ENCODE assay signal across 14 mouse cellular contexts in genomic region chr9:56739181-56739737, GRCm38 (mm10). TPM values are rescaled to one million over a fixed set of nuclear protein-coding genes. Genes with fewer than 3 reads are reported as not detected.
A peak's percentile ranks its signal among the peaks of the same experiment; 100 is the strongest.
DNase-seq lines count a peak whose midpoint lies in the region; ATAC-seq and TF ChIP-seq lines count a peak whose summit lies in the region.
"Had no signal": no experiment of that assay in that cellular context is flagged by ENCODE, and none has a peak within 500 bp of the region (broad histone marks: within the 10 kb centered on the region; RNA-seq: fewer than 3 reads in every experiment).

No protein-coding gene starts in this region.

- no peak overlapping the region for H3K9ac ChIP-seq in forebrain, embryonic 12.5 days
- H3K9ac ChIP-seq in forebrain, embryonic 11.5 days (ENCODE audit: low read length), result no peak overlapping the region
- no peak overlapping the region for H3K9ac ChIP-seq in lung, embryonic 16.5 days (ENCODE audit: low read length)
- H3K9ac ChIP-seq in forebrain, postnatal 0 days, result no peak overlapping the region
- H3K9ac ChIP-seq in midbrain, postnatal 0 days (replicated peaks; ENCODE audit: low read length, poor library complexity, severe bottlenecking), result no peak overlapping the region
- H3K9ac ChIP-seq: heart, embryonic 12.5 days had no signal

- no peak overlapping the region for H3K27ac ChIP-seq in forebrain, embryonic 12.5 days
- no peak overlapping the region for H3K27ac ChIP-seq in forebrain, embryonic 11.5 days (ENCODE audit: low read depth, low read length)
- H3K27ac ChIP-seq in lung, embryonic 16.5 days (ENCODE audit: low read length), result no peak overlapping the region
- H3K27ac ChIP-seq in forebrain, postnatal 0 days (ENCODE audit: low read depth, low read length), result no peak overlapping the region
- no peak overlapping the region for H3K27ac ChIP-seq in midbrain, postnatal 0 days (ENCODE audit: low read depth, low read length)
- H3K27ac ChIP-seq: limb, embryonic 10.5 days had no signal

- H3K4me1 ChIP-seq in forebrain, embryonic 12.5 days, result no peaks in the 10 kb centered on the region
- H3K4me1 ChIP-seq in forebrain, embryonic 11.5 days (replicated peaks; ENCODE audit: control insufficient read depth, insufficient read depth, low read length), result no peaks in the 10 kb centered on the region
- no peaks in the 10 kb centered on the region for H3K4me1 ChIP-seq in lung, embryonic 16.5 days (replicated peaks; ENCODE audit: control insufficient read depth, insufficient read depth, low read length)
- no peaks in the 10 kb centered on the region for H3K4me1 ChIP-seq in forebrain, postnatal 0 days (ENCODE audit: insufficient read depth)
- no peaks in the 10 kb centered on the region for H3K4me1 ChIP-seq in midbrain, postnatal 0 days (ENCODE audit: insufficient read depth, low read length)
- H3K4me1 ChIP-seq: heart, embryonic 12.5 days; limb, embryonic 10.5 days had no signal

- 68% methylated on average over 5 of the region's 5 CpGs for WGBS in forebrain, embryonic 12.5 days
- WGBS in forebrain, embryonic 11.5 days, result 65% methylated on average over 5 of the region's 5 CpGs
- WGBS in lung, embryonic 16.5 days, result 59% methylated on average over 5 of the region's 5 CpGs
- 38% methylated on average over 5 of the region's 5 CpGs for WGBS in forebrain, postnatal 0 days
- WGBS in midbrain, postnatal 0 days, result 57% methylated on average over 5 of the region's 5 CpGs

- ATAC-seq in forebrain, embryonic 12.5 days (ENCODE audit: low FRiP score), result peak; percentile 57; the same call in 1 of the 2 replicates
- ATAC-seq in forebrain, embryonic 11.5 days (replicated peaks; ENCODE audit: low FRiP score), result no peak
- peak; percentile 43; the same call in 1 of the 2 replicates for ATAC-seq in lung, embryonic 16.5 days (ENCODE audit: low read depth)
- peak; percentile 72 for ATAC-seq in forebrain, postnatal 0 days
- peak; percentile 36; the same call in 1 of the 2 replicates for ATAC-seq in midbrain, postnatal 0 days (ENCODE audit: low FRiP score)
- ATAC-seq in erythroblast, adult 5-6 weeks (replicated peaks; ENCODE audit: low FRiP score, poor library complexity, severe bottlenecking), result no peak

- no peaks in the 10 kb centered on the region for H3K9me3 ChIP-seq in forebrain, embryonic 12.5 days
- no peaks in the 10 kb centered on the region for H3K9me3 ChIP-seq in forebrain, embryonic 11.5 days (ENCODE audit: control insufficient read depth, low read length)
- no peaks in the 10 kb centered on the region for H3K9me3 ChIP-seq in lung, embryonic 16.5 days (ENCODE audit: control insufficient read depth, low read length)
- H3K9me3 ChIP-seq in forebrain, postnatal 0 days (ENCODE audit: low read length), result no peaks in the 10 kb centered on the region
- H3K9me3 ChIP-seq in midbrain, postnatal 0 days (ENCODE audit: low read length), result no peaks in the 10 kb centered on the region
- H3K9me3 ChIP-seq: heart, embryonic 12.5 days; limb, embryonic 10.5 days had no signal

- no peak overlapping the region for H3K4me2 ChIP-seq in forebrain, embryonic 12.5 days
- H3K4me2 ChIP-seq in forebrain, embryonic 11.5 days (ENCODE audit: low read depth, low read length, severe bottlenecking), result no peak overlapping the region
- no peak overlapping the region for H3K4me2 ChIP-seq in lung, embryonic 16.5 days (ENCODE audit: low read depth, low read length)
- no peak overlapping the region for H3K4me2 ChIP-seq in forebrain, postnatal 0 days (ENCODE audit: low read depth)
- H3K4me2 ChIP-seq in midbrain, postnatal 0 days (ENCODE audit: low read depth, low read length, poor library complexity, severe bottlenecking), result no peak overlapping the region
- H3K4me2 ChIP-seq: heart, embryonic 12.5 days had no signal

- H3K27me3 ChIP-seq in forebrain, embryonic 12.5 days, result peaks cover 82% of the 10 kb centered on the region
- peaks cover 9% of the 10 kb centered on the region for H3K27me3 ChIP-seq in forebrain, embryonic 11.5 days (ENCODE audit: control insufficient read depth, insufficient read depth, low read length)
- no peaks in the 10 kb centered on the region for H3K27me3 ChIP-seq in lung, embryonic 16.5 days (ENCODE audit: control insufficient read depth, insufficient read depth, low read depth, low read length)
- peaks cover 3% of the 10 kb centered on the region; the same call in 1 of the 2 replicates for H3K27me3 ChIP-seq in forebrain, postnatal 0 days (ENCODE audit: insufficient read depth, low read length)
- no peaks in the 10 kb centered on the region for H3K27me3 ChIP-seq in midbrain, postnatal 0 days (ENCODE audit: insufficient read depth, low read length)

- TF ChIP-seq CTCF in forebrain, postnatal 0 days (IDR thresholded peaks at IDR 0.05; ENCODE audit: low read depth), result peak; percentile 63
- peak; percentile 60 for TF ChIP-seq CTCF in midbrain, postnatal 0 days (IDR thresholded peaks at IDR 0.05)

- DNase-seq in forebrain, embryonic 11.5 days (ENCODE audit: low spot score), result no peak
- DNase-seq in lung, postnatal 14 days, result no peak
- peak; percentile 73 for DNase-seq in forebrain, postnatal 0 days
- peak; percentile 50 for DNase-seq in midbrain, postnatal 0 days (ENCODE audit: low spot score)
- no peak for DNase-seq in Muller cell, postnatal 12 days (ENCODE audit: inconsistent ontology term)
- DNase-seq: adrenal gland, postnatal 36 days; kidney, adult 9 months; lung, adult 2 months; right cerebral cortex, postnatal 25 days had no signal

- H3K4me3 ChIP-seq in forebrain, embryonic 12.5 days (replicated peaks), result no peak overlapping the region
- no peak overlapping the region for H3K4me3 ChIP-seq in forebrain, embryonic 11.5 days (ENCODE audit: low read depth, low read length)
- no peak overlapping the region for H3K4me3 ChIP-seq in lung, embryonic 16.5 days (ENCODE audit: low read length)
- H3K4me3 ChIP-seq in forebrain, postnatal 0 days (ENCODE audit: low read depth, low read length), result no peak overlapping the region
- H3K4me3 ChIP-seq in midbrain, postnatal 0 days (ENCODE audit: low read depth, low read length), result no peak overlapping the region
- H3K4me3 ChIP-seq: heart, embryonic 12.5 days; limb, embryonic 10.5 days had no signal

- H3K36me3 ChIP-seq in forebrain, embryonic 12.5 days (replicated peaks), result no peaks in the 10 kb centered on the region
- no peaks in the 10 kb centered on the region for H3K36me3 ChIP-seq in forebrain, embryonic 11.5 days (ENCODE audit: control insufficient read depth, insufficient read depth, low read length)
- H3K36me3 ChIP-seq in lung, embryonic 16.5 days (ENCODE audit: control insufficient read depth, insufficient read depth, low read length), result no peaks in the 10 kb centered on the region
- H3K36me3 ChIP-seq in forebrain, postnatal 0 days (ENCODE audit: insufficient read depth), result no peaks in the 10 kb centered on the region
- H3K36me3 ChIP-seq in midbrain, postnatal 0 days (ENCODE audit: insufficient read depth, low read length), result no peaks in the 10 kb centered on the region
- H3K36me3 ChIP-seq: heart, embryonic 12.5 days; limb, embryonic 10.5 days had no signal

RNA-seq across cellular contexts. Expression of gene Lingo1, which starts 57.0 kb away (rescaled TPM):
- 9.4 and 10.5 TPM in 2 replicates for polyA plus RNA-seq in forebrain, embryonic 12.5 days (2016; fragmentation: Nextera tagmentation; extraction: Ambion mirVana)
- 2.5 and 3.2 TPM in 2 replicates for polyA plus RNA-seq in forebrain, embryonic 11.5 days (2014; fragmentation: Nextera tagmentation; extraction: Ambion mirVana)
- 3.2 and 3.3 TPM in 2 replicates for polyA plus RNA-seq in lung, embryonic 16.5 days (2015; fragmentation: Nextera tagmentation; extraction: Ambion mirVana)
- total RNA-seq in forebrain, postnatal 0 days (2014; rRNA removed), result 90.3 and 103 TPM in 2 replicates
- polyA plus RNA-seq in forebrain, postnatal 0 days (2015; fragmentation: Nextera tagmentation; extraction: Ambion mirVana), result 98.6 and 114 TPM in 2 replicates
- 145 and 192 TPM in 2 replicates for total RNA-seq in midbrain, postnatal 0 days (2014; rRNA removed)
- 110 and 114 TPM in 2 replicates for polyA plus RNA-seq in midbrain, postnatal 0 days (2015; fragmentation: Nextera tagmentation; extraction: Ambion mirVana)
- total RNA-seq in erythroblast, adult 5-6 weeks (2015; ENCODE audit: low replicate concordance), result not detected in 2 replicates
- not detected in 2 replicates for total RNA-seq in erythroblast, adult 5-6 weeks (2017; ENCODE audit: low replicate concordance)

Comparison
In these comparisons a context has a peak if more than half of its experiments do, and no peak if none do; other contexts are left out.
1. ATAC-seq: peak in forebrain, embryonic 12.5 days (single experiment), lung, embryonic 16.5 days (single experiment), forebrain, postnatal 0 days (single experiment) and midbrain, postnatal 0 days (single experiment); none in forebrain, embryonic 11.5 days (single experiment) and erythroblast, adult 5-6 weeks (single experiment).
2. DNase-seq: peak in forebrain, postnatal 0 days (single experiment) and midbrain, postnatal 0 days (single experiment); none in forebrain, embryonic 11.5 days (single experiment), lung, postnatal 14 days (single experiment) and Muller cell, postnatal 12 days (single experiment).